Mouse (Mus musculus) G1E (cell line): ENCODE results near the gene Unc5cl.

Experiments
- CTCF ChIP-seq: IDR thresholded peaks from 2 replicates; pipeline ENCODE4 v1.5.1; 2012; ENCODE audit warnings: low read depth, low read length, inconsistent platforms, mixed read lengths
- GATA2 ChIP-seq: IDR thresholded peaks from 2 replicates; pipeline ENCODE4 v1.6.1; 2012; ENCODE audit warnings: low read depth, low read length, inconsistent platforms, borderline replicate concordance

DNA sequence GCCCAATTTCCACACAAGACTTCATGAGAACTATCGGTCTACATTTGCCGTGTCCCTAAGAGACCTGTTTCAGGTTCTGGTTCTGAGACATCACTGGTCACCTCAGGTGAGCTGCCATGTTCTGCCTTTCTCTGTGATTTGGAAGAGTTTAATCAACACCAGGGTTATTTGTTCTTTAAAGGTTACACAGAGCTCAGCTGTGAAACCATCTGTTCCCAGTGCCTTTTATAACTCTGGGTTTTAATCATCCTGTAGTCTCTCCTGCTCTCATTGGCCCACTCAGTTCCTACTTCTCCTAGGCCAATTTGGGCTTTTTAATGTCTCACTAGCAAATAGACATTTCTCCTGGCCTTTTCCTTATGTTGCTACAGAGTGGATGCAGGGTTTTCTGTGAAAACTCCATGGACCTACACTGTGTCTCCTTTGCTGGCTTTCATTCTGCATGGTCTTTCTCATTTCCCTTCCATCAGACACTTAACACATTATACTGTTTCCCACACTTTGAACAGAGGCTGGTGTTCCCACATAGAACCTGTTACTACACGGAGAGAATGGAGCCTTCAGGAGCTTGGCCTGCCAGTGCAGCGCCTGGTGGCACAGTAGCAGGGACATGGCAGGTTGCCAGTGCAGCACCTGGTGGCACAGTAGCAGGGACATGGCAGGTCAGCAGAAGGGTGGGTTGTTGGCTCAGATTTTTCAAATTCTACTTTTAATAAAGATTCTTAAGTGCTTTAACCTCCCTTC lies 97.3 kb downstream of the Unc5cl start:
- no peak for TF ChIP-seq CTCF
- TF ChIP-seq GATA2: no peak
